Mouse (Mus musculus) right cerebral cortex, postnatal 10 days (tissue): Measurements from ENCODE around the gene Usp37.
"Not testable (repeated sequence)": the region's sequence is repeated elsewhere in the genome, so short reads cannot be mapped to it uniquely, and the experiment has no call there.

Source experiments
- DNase-seq, 2 experiments: peaks; one replicate each; pipeline ENCODE4 v3.0.0; 2021; ENCODE audit warnings: low spot score in 2 of 2

The Usp37 gene

GRCm38 (mm10) chr1:74544184-74544583 lies at the start of gene Usp37:
Usp37 (minus strand) TSS chr1:74544284.
- no peak for DNase-seq

DNA sequence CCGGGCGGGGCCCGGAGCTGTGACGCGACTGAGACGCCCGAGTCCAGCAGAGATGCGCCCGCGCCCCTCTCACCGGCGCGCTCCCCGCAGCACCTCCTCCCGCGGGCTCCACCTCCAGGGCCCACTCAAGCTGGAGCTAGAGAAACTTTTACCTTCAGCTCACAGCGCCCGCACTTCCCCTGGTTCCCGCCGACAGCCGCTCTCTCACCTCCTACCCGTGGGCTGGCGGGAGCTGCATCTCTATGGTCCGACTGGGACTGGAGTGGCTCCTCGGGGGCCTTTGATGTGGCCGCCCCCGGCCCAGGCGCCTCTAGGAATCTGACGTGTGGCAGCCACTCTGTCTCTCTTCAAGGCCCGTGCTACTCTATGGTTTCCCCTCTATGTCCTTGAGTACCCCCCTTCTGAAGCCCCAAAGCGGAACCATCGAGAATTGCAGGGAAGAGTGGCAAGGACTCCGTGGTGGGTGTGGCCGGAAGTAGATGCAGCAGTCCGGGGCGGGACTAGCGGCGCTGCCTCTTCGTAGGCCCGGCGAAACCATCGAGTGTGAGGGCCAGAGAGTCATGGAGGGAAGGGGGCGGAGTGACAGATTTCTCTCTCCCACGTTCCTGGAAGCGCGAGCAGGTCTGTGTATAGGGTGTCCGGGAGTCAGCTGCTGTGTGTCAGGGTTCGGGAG lies 43.8 kb upstream of the Usp37 start, which contains the start of the genes Zfp142 and Bcs1l:
Gene Zfp142, minus strand, starts transcription at position 474 of the 673 bp plus-strand sequence.
Gene Bcs1l, plus strand, starts transcription at position 517 of the 673 bp plus-strand sequence.
- DNase-seq, result peak; percentile 99

DNA sequence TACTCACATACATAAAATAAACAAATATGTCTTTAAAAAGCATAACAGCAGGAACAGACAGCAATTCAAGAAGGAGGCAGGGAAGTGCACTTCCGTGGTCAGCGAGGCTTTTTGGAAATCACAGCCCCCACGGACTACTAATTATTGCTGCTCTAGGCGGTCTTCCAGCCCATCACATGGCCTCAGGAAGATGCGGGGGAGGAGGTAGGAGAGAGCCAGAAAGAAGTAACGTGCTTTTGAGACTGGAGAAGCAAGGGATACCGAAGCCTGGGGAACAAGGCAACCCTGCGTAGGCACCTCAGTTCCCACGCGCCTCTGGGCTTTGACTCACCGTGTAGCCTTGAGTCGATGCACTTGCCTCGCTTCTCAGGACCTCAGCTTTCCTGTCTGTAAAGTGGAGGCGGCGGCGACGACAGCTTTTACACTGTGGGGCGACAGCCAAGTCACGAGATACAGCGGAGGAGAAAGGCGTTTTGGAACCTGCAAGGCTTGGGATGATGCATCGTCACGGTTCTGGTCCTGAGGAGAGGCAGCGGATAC lies 43.2 kb upstream of the Usp37 start:
- DNase-seq, result no peak

GRCm38 (mm10) chr1:74584616-74585398 lies 40.7 kb upstream of the Usp37 start:
- DNase-seq, result peak in 1 of 2 experiments; percentile 45

- DNase-seq, result no peak
Observed at GRCm38 (mm10) chr1:74582621-74583020, 38.5 kb upstream of the Usp37 start.

- no peak for DNase-seq
Observed at GRCm38 (mm10) chr1:74569739-74570719, 25.9 kb upstream of the Usp37 start.

- no peak for DNase-seq
Observed at GRCm38 (mm10) chr1:74565834-74566233, 21.8 kb upstream of the Usp37 start.

DNA sequence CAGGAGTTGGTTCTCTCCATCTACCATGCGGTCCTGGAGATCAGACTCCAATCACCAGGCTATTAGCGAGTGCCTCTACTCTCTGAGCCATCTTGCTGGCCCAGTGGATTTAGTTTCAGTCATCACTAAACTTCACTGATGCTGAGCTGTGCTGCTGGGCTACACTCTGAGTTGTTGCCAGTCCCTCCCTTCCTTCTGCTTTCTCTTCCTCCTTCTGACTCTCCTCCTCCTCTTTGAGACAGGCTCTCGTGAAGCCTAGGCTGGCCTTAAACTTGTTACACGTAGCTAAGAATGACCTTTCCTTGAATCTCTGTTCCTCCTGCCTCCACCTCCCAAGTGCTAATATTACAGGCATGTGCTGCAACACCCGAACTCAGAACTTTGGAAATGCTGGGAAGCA lies 15.0 kb upstream of the Usp37 start:
- DNase-seq, result no peak

- peak; percentile 54 to 63 for DNase-seq
Observed at GRCm38 (mm10) chr1:74542451-74542961, 1.6 kb downstream of the Usp37 start, which contains the start of gene Plcd4. Plcd4 (plus strand) TSS chr1:74542888.

GRCm38 (mm10) chr1:74538650-74539049 lies 5.4 kb downstream of the Usp37 start:
- peak; percentile 38 to 48 for DNase-seq

- DNase-seq, result no peak
Observed at GRCm38 (mm10) chr1:74528589-74528988, 15.5 kb downstream of the Usp37 start.

- no peak for DNase-seq
Observed at GRCm38 (mm10) chr1:74524746-74525145, 19.3 kb downstream of the Usp37 start.

- DNase-seq, result no peak
Observed at GRCm38 (mm10) chr1:74519875-74520274, 24.2 kb downstream of the Usp37 start.

DNA sequence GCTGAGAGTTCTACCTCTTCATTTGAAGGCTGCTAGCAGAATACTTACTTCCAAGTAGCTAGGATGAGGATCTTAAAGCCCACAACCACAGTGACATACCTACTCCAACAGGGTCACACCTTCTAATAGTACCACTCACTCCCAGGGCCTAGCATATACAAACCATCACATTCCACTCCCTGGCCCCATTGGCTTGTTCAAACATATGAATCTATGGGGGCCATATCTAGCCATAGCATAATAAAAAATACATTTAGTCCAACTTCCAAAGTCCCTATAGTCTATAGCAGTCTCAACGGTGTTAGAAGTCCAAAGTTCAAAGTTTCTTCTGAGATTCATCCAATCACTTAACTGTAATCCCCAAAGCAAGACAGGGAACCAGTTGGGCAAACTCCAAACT lies 31.1 kb downstream of the Usp37 start:
- DNase-seq, result not testable (repeated sequence)

DNA sequence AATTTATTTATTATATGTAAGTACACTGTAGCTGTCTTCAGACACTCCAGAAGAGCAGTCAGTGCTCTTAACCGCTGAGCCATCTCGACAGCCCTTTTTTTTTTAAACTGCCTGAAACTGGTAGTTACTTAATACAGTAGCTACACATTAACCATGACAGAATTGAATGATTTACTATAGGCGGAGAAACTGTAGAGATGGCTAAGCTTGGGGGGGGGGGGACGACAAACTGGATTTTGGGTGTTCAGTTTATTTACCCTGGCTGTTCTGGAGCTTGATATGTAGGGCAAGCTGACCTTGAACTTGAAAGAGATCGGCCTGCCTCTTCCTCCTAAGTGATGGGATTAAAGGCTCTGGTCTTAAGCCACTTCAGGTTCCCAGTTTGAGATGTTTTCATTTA lies 32.8 kb downstream of the Usp37 start:
- no peak for DNase-seq

- no peak for DNase-seq
Observed at GRCm38 (mm10) chr1:74507780-74508179, 36.3 kb downstream of the Usp37 start.

GRCm38 (mm10) chr1:74506471-74506881 lies 37.6 kb downstream of the Usp37 start:
- peak; percentile 50 to 66 for DNase-seq

GRCm38 (mm10) chr1:74505721-74506464 lies 38.2 kb downstream of the Usp37 start, which contains the start of gene Cnot9:
Cnot9 (plus strand) TSS chr1:74506058.
- DNase-seq, result peak; percentile 100

- DNase-seq, result no peak
Observed at GRCm38 (mm10) chr1:74505393-74505720, 38.7 kb downstream of the Usp37 start.

- no peak for DNase-seq
Observed at GRCm38 (mm10) chr1:74501106-74501505, 43.0 kb downstream of the Usp37 start.
